ENCODE assay signal across 8 mouse cellular contexts in genomic region chr5:111409412-111410044, GRCm38 (mm10). TPM values are rescaled to one million over a fixed set of nuclear protein-coding genes. Genes with fewer than 3 reads are reported as not detected.
DNase-seq lines count a peak whose midpoint lies in the region; ATAC-seq and TF ChIP-seq lines count a peak whose summit lies in the region.

No protein-coding gene starts in this region.

- 47% methylated on average over 1 of the region's 1 CpGs for WGBS in cerebellum, adult 2 months
- WGBS in hindbrain, embryonic 12.5 days, result 37% methylated on average over 1 of the region's 1 CpGs

- no peak for DNase-seq in cerebellum, adult 2 months
- DNase-seq in cerebellum, adult 8-10 months, result no peak
- DNase-seq in testis, postnatal 14 days (ENCODE audit: low spot score), result no peak
- peak; percentile 52 to 65 for DNase-seq in kidney, postnatal 4 days
- peak; percentile 59 for DNase-seq in retina, postnatal 1 day
- no peak for DNase-seq in right cerebral cortex, postnatal 10 days (ENCODE audit: low spot score in 2 of 2)

- H3K4me1 ChIP-seq in cerebellum, adult 2 months (ENCODE audit: control insufficient read depth, insufficient read depth, low read length), result no peaks in the 10 kb centered on the region
- no peaks in the 10 kb centered on the region for H3K4me1 ChIP-seq in testis, adult 2 months (ENCODE audit: control insufficient read depth, insufficient read depth, low read length)
- H3K4me1 ChIP-seq in hindbrain, embryonic 12.5 days, result peaks cover 36% of the 10 kb centered on the region

- no peak overlapping the region for H3K4me3 ChIP-seq in cerebellum, adult 2 months (replicated peaks; ENCODE audit: insufficient read depth, low read depth, low read length)
- no peak overlapping the region for H3K4me3 ChIP-seq in testis, adult 2 months (ENCODE audit: control insufficient read depth, low read depth, low read length)
- H3K4me3 ChIP-seq in hindbrain, embryonic 12.5 days, result no peak overlapping the region

- no peaks in the 10 kb centered on the region for H3K27me3 ChIP-seq in cerebellum, adult 2 months (ENCODE audit: control insufficient read depth, insufficient read depth, low read length)
- H3K27me3 ChIP-seq in testis, adult 2 months (ENCODE audit: control insufficient read depth, insufficient read depth, low read length), result no peaks in the 10 kb centered on the region
- peaks cover 23% of the 10 kb centered on the region for H3K27me3 ChIP-seq in hindbrain, embryonic 12.5 days

- no peak overlapping the region for H3K4me2 ChIP-seq in hindbrain, embryonic 12.5 days (replicated peaks)

- TF ChIP-seq CTCF in cerebellum, adult 2 months (IDR thresholded peaks at IDR 0.05; ENCODE audit: borderline replicate concordance, insufficient read depth, low read depth, low read length), result peak; percentile 38; the same call in 1 of the 2 replicates
- TF ChIP-seq CTCF in testis, adult 2 months (IDR thresholded peaks at IDR 0.05; ENCODE audit: control insufficient read depth, insufficient read depth, insufficient replicate concordance, low read depth, low read length), result peak; percentile 15; the same call in 1 of the 2 replicates

- TF ChIP-seq POLR2A in cerebellum, adult 2 months (IDR thresholded peaks at IDR 0.05; ENCODE audit: borderline replicate concordance, insufficient read depth, low read length), result no peak
- no peak for TF ChIP-seq POLR2A in testis, adult 2 months (IDR thresholded peaks at IDR 0.05; ENCODE audit: control insufficient read depth, low read depth, low read length)

- ATAC-seq in hindbrain, embryonic 12.5 days (ENCODE audit: low FRiP score), result no peak

- no peaks in the 10 kb centered on the region for H3K36me3 ChIP-seq in testis, adult 2 months (ENCODE audit: control insufficient read depth, insufficient read depth, low read length)
- H3K36me3 ChIP-seq in hindbrain, embryonic 12.5 days, result no peaks in the 10 kb centered on the region

- no peak overlapping the region for H3K9ac ChIP-seq in hindbrain, embryonic 12.5 days

- no peaks in the 10 kb centered on the region for H3K9me3 ChIP-seq in hindbrain, embryonic 12.5 days (replicated peaks)

- H3K27ac ChIP-seq in cerebellum, adult 2 months (ENCODE audit: insufficient read depth, low read length), result no peak overlapping the region
- H3K27ac ChIP-seq in testis, adult 2 months (ENCODE audit: control insufficient read depth, insufficient read depth, low read depth, low read length), result no peak overlapping the region
- H3K27ac ChIP-seq in hindbrain, embryonic 12.5 days, result no peak overlapping the region

RNA-seq across cellular contexts. Expression of gene Mn1, which starts 7.6 kb away (rescaled TPM):
- polyA plus RNA-seq in cerebellum, adult 2 months (2012; rRNA removed), result 2.4 and 3.3 TPM in 2 replicates
- 0.23 and 0.34 TPM in 2 replicates for polyA plus RNA-seq in testis, adult 2 months (2012; rRNA removed)
- 61.0 and 62.7 TPM in 2 replicates for polyA plus RNA-seq in hindbrain, embryonic 12.5 days (2016; fragmentation: Nextera tagmentation; extraction: Ambion mirVana)

Comparison
In these comparisons a context has a peak if more than half of its experiments do, and no peak if none do; other contexts are left out.
1. DNase-seq: peak in kidney, postnatal 4 days (2 of 2) and retina, postnatal 1 day (single experiment); none in cerebellum, adult 2 months (0 of 2), cerebellum, adult 8-10 months (single experiment), testis, postnatal 14 days (single experiment) and right cerebral cortex, postnatal 10 days (0 of 2).
2. RNA of gene Mn1, which starts 7.6 kb away (polyA plus RNA-seq): 61.0 to 62.7 TPM in hindbrain, embryonic 12.5 days; 2.4 to 3.3 TPM in cerebellum, adult 2 months and 0.23 to 0.34 TPM in testis, adult 2 months; every median in the first group is over 10 times any median in the second.